Mouse (Mus musculus) lung, postnatal 14 days (tissue): Measurements from ENCODE around the gene Aurkb.
"Not testable (repeated sequence)": the region's sequence is repeated elsewhere in the genome, so short reads cannot be mapped to it uniquely, and the experiment has no call there.

Experiments
- DNase-seq: peaks from one replicate; pipeline ENCODE4 v3.0.0; 2021

Aurkb gene

DNA sequence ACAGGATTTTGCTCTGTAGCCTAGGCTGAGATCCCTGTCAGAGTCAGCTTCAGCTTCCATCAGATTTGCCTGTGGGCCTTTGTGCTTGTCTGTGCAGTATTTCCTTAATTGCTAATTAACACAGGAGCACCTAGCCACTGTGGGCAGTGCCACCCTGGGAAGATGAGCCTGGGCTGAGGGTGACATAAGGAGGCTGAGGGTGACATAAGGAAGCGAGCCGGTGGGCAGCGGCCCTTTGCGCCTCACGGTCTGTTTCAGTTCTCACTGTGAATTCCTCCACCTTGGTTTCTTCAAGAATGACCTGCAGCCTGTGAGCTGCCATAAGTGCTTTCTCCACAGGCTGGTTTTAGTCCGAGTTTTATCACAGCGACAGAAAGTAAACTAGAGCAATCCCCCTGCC, 36.2 kb downstream of the Aurkb start:
- no peak for DNase-seq

DNA sequence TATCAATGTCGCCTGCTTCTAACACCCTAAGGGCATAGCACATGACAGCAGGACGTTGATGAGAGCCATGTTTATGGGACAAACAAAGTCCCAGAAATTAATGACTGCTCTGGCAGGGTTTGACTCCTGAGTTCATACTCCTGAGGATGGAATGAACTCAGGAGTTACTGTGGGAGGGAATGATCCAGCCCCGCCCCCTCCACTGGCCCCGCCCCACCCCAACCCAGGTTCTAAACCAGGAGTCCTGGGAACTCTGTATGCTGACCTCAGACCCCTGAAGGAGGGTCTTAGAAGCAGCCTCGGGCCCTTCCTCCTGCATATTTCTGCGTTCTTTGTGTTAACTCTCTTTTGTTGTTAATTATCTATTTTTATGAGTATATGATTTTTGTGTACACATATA, 40.2 kb downstream of the Aurkb start:
- DNase-seq = no peak

DNA sequence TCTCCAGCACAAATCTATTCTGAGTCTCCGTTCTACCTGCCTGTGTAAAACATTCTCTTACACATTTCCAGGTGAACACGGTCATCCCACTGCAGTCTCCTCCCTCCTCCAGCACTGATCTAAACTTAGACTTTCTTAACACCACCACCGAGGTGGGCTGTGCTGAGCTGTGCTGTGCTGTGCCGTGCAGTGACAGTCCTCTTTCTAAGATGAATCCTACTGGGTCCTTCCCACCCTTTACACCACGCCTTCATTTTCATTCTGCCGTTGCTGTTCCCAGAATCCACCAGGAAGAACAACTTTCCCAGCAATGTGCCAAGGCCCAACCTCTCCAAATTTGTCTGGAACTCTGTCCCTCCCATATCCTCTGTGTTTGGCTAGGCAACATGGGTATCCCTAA, 40.9 kb downstream of the Aurkb start:
- no peak for DNase-seq

DNA sequence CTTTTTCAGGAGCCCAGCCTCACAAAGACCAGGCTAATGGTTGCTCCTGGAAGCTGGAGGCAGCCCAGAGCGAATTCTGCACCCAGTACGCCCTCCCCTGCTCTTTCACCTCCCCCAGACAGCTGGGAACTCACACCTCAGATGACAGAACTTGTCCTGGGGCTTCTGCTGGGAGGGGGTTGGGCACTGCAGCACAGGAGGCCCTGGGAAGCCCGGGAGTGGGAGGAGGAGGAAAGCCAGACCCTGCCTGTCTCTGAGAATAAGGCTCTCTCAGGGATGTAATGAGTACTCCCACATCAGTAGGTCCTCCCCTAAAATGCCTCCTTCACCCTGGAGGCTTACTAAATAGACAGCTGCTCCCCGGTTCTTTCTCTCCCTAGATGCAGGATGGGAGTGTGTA, 41.6 kb downstream of the Aurkb start:
- DNase-seq = no peak

DNA sequence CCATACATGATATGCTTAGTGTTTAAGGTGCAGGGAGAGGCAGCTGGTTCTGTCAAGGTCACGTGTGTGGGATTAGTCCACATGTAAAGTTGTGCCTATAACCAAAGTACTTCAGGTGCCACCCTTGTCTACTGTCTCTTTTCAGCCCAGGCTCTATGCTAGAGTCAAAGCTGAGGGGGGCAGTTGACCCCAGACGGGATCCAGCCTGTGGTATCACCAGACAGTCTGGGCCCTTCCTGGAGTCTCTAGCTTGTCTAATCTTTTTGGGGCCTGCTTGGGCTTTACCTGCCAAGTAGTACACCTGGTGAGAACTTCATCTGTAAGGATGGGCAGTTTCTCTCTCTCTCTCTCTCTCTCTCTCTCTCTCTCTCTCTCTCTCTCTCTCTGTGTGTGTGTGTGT, 42.1 kb downstream of the Aurkb start:
- no peak for DNase-seq

DNA sequence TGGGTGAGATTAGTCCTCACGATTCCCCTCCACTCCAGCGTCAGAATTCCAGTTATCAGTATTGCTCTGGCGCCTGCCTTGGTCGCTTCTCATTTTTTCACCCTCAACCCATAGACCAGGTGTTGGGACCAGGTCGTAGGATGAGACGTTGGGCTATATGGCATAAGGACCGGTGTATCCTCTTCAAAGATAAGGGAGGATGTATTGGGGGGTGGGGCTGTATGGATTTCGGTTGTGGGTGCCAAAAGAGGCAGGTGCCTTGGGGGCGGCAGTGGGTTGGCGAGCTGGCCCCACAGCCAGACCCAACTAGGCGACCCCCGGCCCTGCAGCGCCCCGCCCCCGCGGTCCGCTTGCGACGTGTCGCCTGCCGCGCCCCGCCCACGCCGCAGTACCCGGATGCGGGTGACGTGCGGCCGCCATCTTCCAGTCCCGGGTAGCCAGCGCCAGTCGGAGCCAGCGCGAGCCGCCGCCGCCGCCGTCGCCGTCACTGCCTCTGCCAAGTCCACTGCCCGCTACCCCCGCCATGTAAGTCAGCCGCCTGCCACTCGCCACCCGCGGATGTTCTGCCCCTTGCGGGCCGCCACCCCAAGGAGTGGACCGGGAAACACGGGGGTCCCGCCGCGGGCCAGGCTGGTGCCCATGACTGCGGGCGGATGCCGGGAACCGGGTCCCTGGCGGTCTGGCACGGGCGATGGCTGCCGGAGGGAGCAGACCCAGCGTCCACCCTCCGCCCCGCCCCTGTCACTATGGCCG, 42.8 kb downstream of the Aurkb start, which contains the start of gene Vamp2:
TSS of gene Vamp2 (plus strand) at position 388 of the 753 bp plus-strand sequence.
- peak; percentile 91 for DNase-seq

DNA sequence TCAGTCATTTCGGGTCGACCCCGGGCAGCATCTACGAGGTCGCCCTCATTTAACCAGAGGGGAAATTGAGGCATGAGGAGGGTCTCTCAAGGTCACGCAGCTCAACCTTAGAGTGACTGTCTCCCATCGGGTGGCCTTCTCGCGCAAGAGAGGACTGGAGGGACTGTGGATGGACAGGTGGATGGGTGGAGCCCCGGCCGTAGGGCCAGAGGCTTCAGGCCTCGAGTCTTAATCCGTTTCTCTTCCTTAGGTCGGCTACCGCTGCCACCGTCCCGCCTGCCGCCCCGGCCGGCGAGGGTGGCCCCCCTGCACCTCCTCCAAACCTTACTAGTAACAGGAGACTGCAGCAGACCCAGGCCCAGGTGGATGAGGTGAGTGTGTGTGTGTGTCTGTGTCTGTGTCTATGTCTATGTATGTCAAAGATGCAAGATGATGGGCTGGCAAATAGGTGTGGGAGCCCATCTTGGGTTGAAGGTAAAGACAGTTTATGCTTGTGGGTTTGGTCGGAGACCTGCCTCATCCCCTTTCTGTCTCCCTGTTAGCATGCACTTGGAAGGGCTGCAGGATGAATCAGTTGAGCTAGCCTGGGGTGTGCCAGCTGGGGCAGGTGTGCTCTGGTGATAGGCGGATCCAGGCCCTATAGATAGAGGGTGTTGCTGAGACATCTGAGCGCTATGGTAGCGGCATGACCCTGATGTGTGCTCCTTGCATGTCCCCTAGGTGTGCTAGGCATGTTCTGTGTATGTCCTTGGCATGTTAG, 43.6 kb downstream of the Aurkb start:
- no peak for DNase-seq

DNA sequence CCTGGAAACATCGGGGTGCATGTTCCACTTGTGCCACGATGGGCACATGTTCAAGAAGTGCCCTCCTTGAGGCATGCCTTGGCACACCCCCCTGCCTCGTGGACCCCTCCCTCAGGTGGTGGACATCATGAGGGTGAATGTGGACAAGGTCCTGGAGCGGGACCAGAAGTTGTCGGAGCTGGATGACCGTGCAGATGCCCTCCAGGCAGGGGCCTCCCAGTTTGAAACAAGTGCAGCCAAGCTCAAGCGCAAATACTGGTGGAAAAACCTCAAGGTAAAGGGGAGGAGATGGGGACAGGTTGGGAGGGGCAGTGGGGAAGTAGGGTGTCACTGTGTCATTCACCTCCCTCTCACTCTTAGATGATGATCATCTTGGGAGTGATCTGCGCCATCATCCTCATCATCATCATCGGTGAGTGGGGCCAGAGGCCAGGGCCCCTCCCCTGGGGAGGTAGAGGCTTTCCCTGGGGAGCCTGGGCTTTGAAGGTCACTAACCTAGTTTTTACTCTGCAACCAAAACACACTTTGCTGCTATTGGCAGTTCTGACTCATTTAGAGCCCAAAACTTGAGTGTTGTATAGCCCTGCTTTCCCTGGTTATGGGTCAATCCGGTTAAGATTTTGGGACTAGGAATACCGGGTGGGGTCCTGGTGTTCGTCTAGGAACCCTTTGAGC, 44.3 kb downstream of the Aurkb start:
- DNase-seq = no peak

DNA sequence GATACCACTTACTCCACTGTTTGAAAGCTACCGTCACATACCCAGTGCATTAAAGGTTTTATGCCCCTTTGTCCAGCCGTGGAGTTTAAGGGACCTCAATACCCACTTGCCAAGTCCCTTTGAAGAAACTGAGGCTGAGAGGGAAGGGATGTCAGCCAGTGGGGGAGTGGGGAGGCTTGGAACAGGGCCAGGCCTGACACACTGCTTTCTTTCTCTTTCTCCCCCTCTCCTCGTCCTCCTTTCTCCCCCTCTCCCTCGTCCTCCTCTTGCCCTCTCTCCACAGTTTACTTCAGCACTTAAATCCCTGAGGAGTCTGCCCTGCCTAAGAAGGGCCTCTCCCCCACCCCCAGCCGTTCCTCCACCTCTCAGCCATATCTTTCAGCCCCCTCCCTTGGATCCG, 44.9 kb downstream of the Aurkb start:
- DNase-seq = no peak

DNA sequence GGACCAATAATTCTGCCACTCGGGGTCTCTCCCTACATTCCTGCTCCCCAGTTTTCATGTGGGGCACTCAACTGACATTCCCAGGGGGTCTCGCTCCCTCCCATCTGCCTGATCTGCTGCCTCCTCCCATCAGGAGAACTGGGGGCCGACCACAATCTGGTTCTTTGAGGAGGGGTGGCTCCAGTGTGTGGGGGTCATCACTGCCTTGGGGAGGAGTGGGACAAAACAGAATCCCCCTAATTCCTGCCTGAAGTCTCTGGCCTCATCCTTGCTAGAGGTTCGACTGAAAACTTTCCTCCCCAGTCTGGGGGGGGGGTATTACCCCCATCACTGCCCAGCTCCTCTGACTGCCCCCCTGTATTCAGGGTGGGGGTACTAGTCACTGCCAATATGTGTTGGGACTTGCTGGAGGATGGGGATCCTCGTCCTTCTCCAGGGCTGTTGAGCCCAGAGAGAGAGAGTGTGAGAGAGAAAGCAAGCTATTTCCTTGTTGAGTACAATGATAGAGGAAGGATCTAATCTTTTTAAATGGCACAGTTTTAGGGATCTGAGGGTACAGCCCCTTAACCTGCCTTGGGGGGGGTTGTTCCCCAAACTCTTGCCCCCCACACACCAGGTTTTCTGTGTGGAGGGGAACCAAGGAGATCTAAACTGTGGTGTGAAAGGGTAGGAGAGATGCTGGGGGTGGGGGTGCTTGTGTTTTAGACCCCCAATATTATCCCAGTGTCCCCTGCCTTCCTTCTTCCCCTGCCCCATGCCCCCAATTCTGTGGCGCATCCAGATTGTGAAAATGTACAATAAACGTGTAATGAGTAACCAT, 46.3 kb downstream of the Aurkb start:
- DNase-seq = no peak

DNA sequence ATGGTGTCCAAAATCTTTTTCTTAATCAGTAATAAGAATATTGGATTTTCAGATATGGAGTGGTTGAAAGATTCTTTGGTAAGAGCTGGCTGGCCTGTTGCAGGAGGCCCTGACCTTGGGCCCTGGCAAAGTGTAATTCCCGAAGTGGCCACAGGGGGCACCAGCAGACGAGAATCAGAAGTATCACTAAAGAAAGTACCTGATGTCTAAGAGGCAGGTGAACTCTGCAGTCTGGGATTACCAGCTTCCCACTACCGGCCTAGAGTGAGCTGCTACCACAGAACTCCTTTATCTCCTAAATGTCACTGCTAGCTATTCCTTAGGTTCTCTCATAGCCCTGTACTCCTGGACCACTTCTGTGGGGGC, 46.9 kb downstream of the Aurkb start:
- peak; percentile 95 for DNase-seq

DNA sequence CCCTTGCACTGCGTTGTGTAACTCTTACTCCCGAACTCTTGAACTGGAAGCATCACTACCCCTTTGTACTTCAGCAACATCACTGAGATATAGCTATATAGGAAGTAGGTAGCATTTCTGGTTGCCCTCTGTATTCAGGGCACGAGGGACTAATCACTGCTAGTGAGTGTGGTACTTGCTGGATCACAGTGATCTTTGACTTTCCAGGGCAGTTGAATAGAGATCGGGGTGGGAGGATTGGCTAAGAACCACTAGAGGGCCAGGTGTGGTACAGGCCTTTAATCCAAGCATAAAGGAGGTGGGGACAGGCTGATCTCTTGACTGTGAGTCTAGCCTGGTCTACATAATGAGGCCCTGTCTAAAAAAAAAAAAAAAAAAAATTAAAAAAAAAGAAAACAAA, 47.4 kb downstream of the Aurkb start:
- no peak for DNase-seq

DNA sequence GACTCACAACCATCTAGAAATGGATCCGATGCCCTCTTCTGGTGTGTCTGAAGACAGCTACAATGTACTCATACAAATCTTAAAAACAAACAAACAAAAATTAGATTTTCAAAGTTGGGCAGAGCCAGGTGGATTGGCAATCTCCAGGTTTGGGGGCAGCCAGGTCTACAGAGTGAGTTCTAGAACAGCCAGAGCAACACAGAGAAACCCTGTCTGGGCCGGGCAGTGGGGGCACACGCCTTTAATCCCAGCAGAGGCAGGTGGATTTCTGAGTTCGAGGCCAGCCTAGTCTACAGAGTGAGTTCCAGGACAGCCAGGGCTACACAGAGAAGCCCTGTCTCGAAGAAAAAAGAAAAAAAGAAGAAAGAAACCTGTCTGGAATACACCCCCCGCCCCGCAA, 48.4 kb downstream of the Aurkb start:
- not testable (repeated sequence) for DNase-seq

DNA sequence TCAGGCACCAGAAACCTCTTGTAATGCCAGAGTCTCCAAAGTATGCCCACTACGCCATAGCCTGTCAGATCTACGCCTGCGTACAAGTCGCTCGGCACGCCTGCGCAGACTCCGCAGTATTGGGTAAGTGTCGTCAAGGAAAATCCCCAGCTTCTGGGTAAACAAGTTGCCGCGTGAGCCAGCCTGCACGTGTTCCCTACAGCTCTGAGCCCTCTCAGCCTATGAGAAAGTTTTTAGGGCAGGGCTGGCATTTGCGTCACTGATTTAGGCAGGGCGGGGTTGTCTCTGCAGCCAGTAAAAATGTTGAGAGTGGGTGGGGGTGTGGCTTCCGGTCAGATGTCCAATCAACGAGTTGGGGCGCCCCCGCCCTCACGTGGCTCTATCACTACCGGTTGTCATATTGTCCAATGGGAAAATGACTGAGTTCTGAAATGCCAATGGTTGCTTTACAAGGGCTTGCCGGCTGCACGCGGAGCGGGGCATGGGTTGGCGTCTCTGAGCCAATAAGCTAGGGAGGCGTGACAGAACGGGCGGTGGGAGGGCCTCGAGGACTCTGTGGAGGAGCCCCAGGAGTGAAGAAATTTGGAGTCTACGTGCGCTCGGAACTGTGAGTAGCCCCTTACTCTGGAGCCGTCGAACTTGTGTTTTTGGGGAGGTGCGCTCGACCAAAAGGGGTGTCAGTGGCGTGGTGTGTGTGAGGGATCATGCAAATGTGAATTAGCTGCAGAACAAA, 49.4 kb downstream of the Aurkb start, which contains the start of gene Per1:
TSS of gene Per1 (plus strand) at position 521 of the 733 bp plus-strand sequence.
- peak; percentile 98 for DNase-seq

DNA sequence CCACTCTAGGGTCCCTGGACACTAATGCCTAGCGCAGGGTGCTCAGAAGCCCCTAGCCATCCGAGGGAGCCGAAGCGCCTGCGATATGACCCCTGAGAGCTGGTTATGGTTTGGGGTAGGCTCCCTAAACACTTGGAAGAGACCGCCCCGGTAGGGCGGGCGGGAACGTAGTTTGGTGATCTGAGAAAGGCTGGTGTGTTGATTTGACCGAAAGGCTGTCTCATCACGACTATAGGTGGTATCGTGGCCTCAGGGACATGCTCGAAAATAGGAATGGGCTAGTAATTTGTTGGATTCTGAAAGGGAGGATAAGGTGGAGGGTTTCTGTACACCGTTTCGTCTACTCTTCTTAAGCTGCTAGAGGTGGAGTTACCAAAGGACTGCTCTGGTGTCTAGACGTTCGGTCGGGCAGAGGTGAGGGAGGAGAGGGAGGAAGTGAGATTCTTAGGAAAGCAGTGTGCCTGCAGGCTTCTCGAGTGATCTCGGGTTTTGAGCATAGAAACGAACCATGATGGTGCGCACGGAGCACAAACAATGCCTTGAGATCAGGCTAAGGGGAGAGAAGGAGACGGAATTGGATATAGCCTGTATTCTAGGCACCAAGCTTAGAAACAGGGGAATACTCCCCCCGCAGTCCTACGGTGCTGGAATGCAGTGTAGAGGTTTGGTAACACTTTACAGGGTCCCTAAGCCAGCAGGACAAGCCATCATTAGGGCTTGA, 50.2 kb downstream of the Aurkb start:
- DNase-seq = peak; percentile 58

DNA sequence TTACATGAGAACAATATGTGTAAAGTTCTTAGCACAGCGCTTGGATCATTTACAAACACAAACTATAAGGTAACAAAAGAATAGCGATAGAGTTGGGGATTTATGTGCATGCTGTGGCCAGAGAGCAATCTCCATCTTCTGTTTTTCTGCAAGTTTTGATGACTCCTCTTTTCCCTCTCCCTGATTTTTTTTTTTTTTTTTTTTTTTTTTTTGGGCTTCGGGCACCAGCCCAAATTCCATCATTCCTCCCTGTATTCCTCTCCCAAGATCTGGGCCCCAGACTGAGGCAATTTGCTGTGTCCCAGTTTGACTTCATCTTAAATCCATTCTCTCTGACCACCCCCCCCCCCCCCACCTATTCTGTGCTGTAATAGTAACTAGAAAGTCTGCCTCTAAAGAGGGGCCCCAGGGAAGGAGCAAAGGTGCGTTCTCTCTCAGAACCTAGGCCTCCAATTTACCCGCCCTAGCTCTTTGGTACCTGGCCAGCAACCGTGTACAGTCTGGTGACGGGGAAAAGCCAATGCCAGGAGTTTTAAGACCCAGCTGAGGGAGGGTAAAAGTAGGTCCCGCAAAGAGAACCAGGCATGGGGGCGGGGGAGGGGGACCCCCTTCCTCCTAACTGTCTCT, 51.0 kb downstream of the Aurkb start:
- DNase-seq = no peak

DNA sequence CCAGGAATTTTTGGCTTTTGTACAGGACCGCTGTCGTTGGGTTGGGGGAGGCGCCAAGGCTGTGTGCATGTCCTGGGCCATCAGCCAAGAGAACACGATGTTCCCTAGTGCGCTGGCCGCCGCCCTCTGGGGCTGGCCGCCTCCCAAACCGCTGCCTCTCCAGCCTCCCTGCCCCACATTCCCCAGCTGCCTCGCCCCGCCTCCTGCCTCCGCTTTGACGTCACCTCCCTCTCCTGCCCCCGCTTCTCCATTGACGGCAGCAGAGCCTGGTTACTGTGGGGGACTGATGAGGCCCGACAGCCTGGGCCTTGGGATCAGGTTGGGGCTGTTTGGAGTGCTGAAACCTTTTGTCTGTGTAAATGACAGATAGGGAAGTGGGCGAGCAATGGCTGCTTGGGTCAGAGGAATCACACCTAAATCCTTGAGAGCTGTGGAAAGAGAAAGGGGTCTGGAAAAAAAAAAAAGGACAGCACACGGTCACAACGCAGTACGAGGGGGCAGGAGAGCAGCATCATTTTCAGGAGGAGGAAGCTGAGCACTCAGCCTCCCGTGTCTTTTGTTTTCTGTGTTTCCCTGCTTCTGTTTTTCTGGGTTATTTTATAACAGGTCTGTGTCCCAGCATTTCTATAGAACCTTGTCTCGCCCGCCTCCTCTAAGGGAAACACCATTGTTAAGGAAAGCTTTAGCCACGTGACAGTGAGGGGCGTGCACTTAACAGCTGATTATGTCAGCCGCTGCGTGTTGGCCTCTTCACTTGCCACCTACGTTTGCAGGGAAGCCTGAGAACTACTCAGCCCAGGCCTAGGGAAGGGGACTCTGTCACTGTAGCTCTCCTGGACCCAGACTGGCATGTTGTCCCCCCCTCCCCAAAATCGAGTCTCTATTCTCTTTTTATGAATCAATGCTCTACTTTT, 51.8 kb downstream of the Aurkb start:
- DNase-seq = peak; percentile 100

DNA sequence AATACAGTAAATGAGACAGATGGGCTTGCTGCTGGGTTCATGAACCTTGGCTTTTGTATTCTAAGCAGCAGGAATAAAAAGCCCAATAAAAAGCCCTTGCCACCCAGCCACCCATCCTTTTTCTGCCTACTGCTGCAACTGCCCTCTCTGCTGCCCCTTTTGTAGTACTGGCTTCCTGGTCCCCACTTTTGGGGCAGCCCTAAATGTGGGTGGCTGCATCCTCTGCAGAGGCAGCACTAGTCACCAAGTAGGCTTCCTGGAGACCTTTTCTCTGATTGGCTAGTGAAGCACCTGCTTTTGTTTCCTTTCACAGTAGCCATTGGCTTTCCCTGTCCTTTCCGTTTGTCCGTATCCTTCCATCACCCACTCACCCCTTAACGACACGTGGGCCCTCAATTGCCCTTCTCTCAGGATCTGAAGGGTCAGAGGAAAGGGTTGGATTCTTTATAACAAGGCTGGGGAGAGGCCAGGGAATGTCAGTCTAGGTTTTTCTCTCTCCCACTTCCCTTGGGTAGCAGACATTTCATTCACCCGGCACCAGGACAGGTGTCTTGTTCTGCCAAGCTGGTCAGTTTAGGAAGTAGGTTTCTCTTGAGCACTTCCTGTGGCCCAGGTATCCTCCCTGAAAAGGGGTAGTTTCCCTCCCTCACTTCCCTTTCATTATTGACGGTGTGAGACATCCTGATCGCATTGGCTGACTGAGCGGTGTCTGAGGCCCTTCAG, 52.8 kb downstream of the Aurkb start:
- no peak for DNase-seq

DNA sequence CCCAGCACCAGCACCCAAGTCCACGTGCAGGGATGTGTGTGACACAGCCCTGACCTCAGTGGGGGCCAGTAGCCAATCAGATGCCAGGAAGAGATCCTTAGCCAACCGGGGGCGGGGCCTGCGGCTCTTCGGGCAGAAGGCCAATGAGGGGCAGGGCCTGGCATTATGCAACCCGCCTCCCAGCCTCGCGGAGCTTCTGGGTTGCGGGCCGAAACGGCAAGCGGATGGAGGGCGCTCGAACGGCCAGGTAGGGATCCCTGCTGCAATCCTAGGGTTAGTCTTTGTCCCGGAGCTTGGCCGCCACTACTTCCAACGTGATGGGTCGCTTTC, 53.3 kb downstream of the Aurkb start:
- DNase-seq = peak; percentile 99
